Mouse (Mus musculus): ENCODE measurements around the gene Zkscan16.

DNA sequence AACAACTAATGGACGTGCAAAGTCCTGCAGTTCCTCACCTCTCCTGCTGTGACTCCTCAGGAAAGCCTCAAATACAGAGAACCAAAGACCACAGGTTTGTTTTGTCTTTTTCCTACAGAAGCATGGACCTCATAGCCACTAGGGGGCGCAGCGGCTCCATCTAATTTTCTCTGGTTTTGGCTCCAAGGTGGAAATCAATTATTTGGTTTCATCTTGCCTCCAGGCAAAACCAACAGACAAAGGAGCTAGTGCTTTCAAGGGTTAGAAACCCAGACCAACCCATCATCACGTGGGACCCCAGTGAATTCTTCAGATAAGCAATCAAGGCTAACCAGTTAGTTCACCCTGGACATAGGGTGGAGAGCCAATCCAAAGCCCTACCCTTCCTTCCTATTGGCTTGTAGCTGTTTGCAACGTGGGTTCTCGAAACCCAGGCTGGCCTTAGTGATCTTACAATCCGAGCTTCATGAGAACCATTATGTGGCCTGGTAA lies 41.8 kb downstream of the Zkscan16 start:
- TF ChIP-seq CTCF (IDR thresholded peaks at IDR 0.05) (peak; percentile 88), EP300 (IDR thresholded peaks at IDR 0.05) (peak; percentile 25; the same call in 1 of the 2 replicates)
